ENCODE assay signal across 17 mouse cellular contexts in the genomic region with DNA sequence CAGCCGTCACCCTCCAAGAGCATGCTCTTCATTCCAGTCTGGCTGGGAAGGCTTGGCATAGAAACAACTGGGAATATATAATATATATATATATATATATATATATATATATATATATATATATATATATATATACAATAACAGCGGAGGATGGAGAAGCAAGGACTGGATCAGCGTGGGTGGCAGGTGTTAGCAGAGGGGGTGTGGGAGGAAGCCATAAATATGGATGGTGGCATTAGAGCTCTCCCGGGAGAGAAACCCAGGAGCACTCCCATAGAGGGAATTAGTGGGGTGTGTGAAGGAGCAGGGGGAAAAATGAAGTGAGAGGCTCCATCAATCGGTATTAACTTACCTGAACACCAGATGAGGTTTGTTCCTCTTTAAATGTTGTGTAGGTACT. TPM values are rescaled to one million over a fixed set of nuclear protein-coding genes. Genes with fewer than 3 reads are reported as not detected.
DNase-seq lines count a peak whose midpoint lies in the region; ATAC-seq and TF ChIP-seq lines count a peak whose summit lies in the region.
"Had no signal": no experiment of that assay in that cellular context is flagged by ENCODE, and none has a peak within 500 bp of the region (broad histone marks: within the 10 kb centered on the region; RNA-seq: fewer than 3 reads in every experiment).

No protein-coding gene starts in this region.

- DNase-seq in frontal cortex, adult 2 months (ENCODE audit: extremely low spot score in 1 of 2, low spot score in 1 of 2): peak; percentile 69 to 79
- DNase-seq in frontal cortex, postnatal 25 days (ENCODE audit: low spot score in 2 of 2): no peak
- no peak for DNase-seq in liver, adult 2 months (ENCODE audit: extremely low read depth, low read depth, low spot score)
- no peak for DNase-seq in liver
- DNase-seq in spleen, adult 12 weeks (ENCODE audit: low spot score): no peak
- no peak for DNase-seq in adrenal gland, postnatal 36 days
- DNase-seq: cerebellum, postnatal 10 days; kidney, postnatal 36 days; lung, postnatal 14 days; thymus, postnatal 25 days had no signal

- no peak for TF ChIP-seq POLR2A in liver, adult 2 months (IDR thresholded peaks at IDR 0.05; ENCODE audit: extremely low read depth, insufficient read depth, low read length)
- no peak for TF ChIP-seq POLR2A in cortical plate, adult 2 months (IDR thresholded peaks at IDR 0.05; ENCODE audit: extremely low read depth, insufficient read depth, low read length)

- H3K4me3 ChIP-seq in liver, adult 2 months (ENCODE audit: insufficient read depth, low read depth, low read length): no peak overlapping the region; the same call in 1 of the 2 replicates
- H3K4me3 ChIP-seq in cortical plate, adult 2 months (ENCODE audit: insufficient read depth, low read length): peak overlapping the region; percentile 96
- H3K4me3 ChIP-seq in neural tube, embryonic 13.5 days: no peak overlapping the region
- H3K4me3 ChIP-seq: embryonic facial prominence, embryonic 13.5 days; midbrain, embryonic 13.5 days had no signal

- H3K27ac ChIP-seq in liver, adult 2 months (replicated peaks; ENCODE audit: insufficient read depth, low read depth, low read length): no peak overlapping the region; the same call in 1 of the 2 replicates
- H3K27ac ChIP-seq in cortical plate, adult 2 months (ENCODE audit: insufficient read depth, low read length): peak overlapping the region; percentile 70
- no peak overlapping the region for H3K27ac ChIP-seq in neural tube, embryonic 13.5 days (replicated peaks)
- H3K27ac ChIP-seq: midbrain, embryonic 13.5 days had no signal

- H3K27me3 ChIP-seq in liver, adult 2 months (ENCODE audit: control insufficient read depth, insufficient read depth, low read length): no peaks in the 10 kb centered on the region
- no peaks in the 10 kb centered on the region for H3K27me3 ChIP-seq in neural tube, embryonic 13.5 days
- H3K27me3 ChIP-seq: embryonic facial prominence, embryonic 13.5 days; midbrain, embryonic 13.5 days had no signal

- H3K9me3 ChIP-seq in neural tube, embryonic 13.5 days: no peaks in the 10 kb centered on the region
- H3K9me3 ChIP-seq: embryonic facial prominence, embryonic 13.5 days; midbrain, embryonic 13.5 days had no signal

- ATAC-seq in neural tube, embryonic 13.5 days (ENCODE audit: low read depth): no peak
- ATAC-seq: activated CD4-positive, CD25-positive, alpha-beta regulatory T cell, adult 4 months; forebrain, embryonic 16.5 days; intestine, embryonic 16.5 days; midbrain, embryonic 13.5 days had no signal

- H3K79me2 ChIP-seq in liver, adult 2 months (ENCODE audit: control insufficient read depth, insufficient read depth, low read length): peaks cover 60% of the 10 kb centered on the region

- H3K36me3 ChIP-seq in liver, adult 2 months (ENCODE audit: control insufficient read depth, insufficient read depth, low read length): no peaks in the 10 kb centered on the region
- no peaks in the 10 kb centered on the region for H3K36me3 ChIP-seq in neural tube, embryonic 13.5 days
- H3K36me3 ChIP-seq: embryonic facial prominence, embryonic 13.5 days; midbrain, embryonic 13.5 days had no signal

- H3K4me1 ChIP-seq in liver, adult 2 months (ENCODE audit: control insufficient read depth, insufficient read depth, low read length): peaks cover 25% of the 10 kb centered on the region
- peaks cover 9% of the 10 kb centered on the region for H3K4me1 ChIP-seq in cortical plate, adult 2 months (ENCODE audit: control insufficient read depth, insufficient read depth, low read length)
- peaks cover 39% of the 10 kb centered on the region for H3K4me1 ChIP-seq in neural tube, embryonic 13.5 days (replicated peaks)

- 80% methylated on average over 5 of the region's 5 CpGs for WGBS in liver, adult 2 months
- 48% methylated on average over 4 of the region's 5 CpGs for WGBS in neural tube, embryonic 13.5 days

- H3K4me2 ChIP-seq in neural tube, embryonic 13.5 days: peak overlapping the region; percentile 85

- peak overlapping the region; percentile 37; the same call in 1 of the 2 replicates for H3K9ac ChIP-seq in liver, adult 2 months (ENCODE audit: low read depth, low read length)
- no peak overlapping the region for H3K9ac ChIP-seq in neural tube, embryonic 13.5 days
- H3K9ac ChIP-seq: embryonic facial prominence, embryonic 13.5 days; midbrain, embryonic 13.5 days had no signal

- no peak for TF ChIP-seq CTCF in liver, adult 2 months (IDR thresholded peaks at IDR 0.05; ENCODE audit: low read depth, low read length)
- TF ChIP-seq CTCF in cortical plate, adult 2 months (IDR thresholded peaks at IDR 0.05; ENCODE audit: extremely low read depth, insufficient read depth, low read length): no peak

RNA-seq across cellular contexts. Expression of gene St3gal5, which starts 2.8 kb away (rescaled TPM):
- 120 and 124 TPM in 2 replicates for polyA plus RNA-seq in frontal cortex, adult 2 months (2012; rRNA removed)
- total RNA-seq in liver, adult 2 months (2014; rRNA removed): 115 and 162 TPM in 2 replicates
- 61.4 and 133 TPM in 2 replicates for polyA plus RNA-seq in liver, adult 2 months (2012; rRNA removed)
- polyA plus RNA-seq in cortical plate, adult 2 months (2012; rRNA removed): 126 and 133 TPM in 2 replicates
- 54.6 and 59.2 TPM in 2 replicates for polyA plus RNA-seq in neural tube, embryonic 13.5 days (2015; fragmentation: Nextera tagmentation; extraction: Ambion mirVana)
- total RNA-seq in adrenal gland, postnatal 36 days (2021): 100 to 1,000 TPM; 109 to 295 TPM

Comparison
In these comparisons a context has a peak if more than half of its experiments do, and no peak if none do; other contexts are left out.
1. DNase-seq: peak in frontal cortex, adult 2 months (2 of 2); none in frontal cortex, postnatal 25 days (0 of 2), liver, adult 2 months (single experiment), liver (single experiment), spleen, adult 12 weeks (single experiment) and adrenal gland, postnatal 36 days (0 of 2).